Mouse (Mus musculus) retina, postnatal 7 days (tissue): ENCODE data around the gene Twf1.

ENCODE experiments used
- DNase-seq: peaks from one replicate; pipeline ENCODE4 v3.0.0-alpha.2; 2012; ENCODE audit warnings: low read depth, low spot score

Twf1 gene

DNA sequence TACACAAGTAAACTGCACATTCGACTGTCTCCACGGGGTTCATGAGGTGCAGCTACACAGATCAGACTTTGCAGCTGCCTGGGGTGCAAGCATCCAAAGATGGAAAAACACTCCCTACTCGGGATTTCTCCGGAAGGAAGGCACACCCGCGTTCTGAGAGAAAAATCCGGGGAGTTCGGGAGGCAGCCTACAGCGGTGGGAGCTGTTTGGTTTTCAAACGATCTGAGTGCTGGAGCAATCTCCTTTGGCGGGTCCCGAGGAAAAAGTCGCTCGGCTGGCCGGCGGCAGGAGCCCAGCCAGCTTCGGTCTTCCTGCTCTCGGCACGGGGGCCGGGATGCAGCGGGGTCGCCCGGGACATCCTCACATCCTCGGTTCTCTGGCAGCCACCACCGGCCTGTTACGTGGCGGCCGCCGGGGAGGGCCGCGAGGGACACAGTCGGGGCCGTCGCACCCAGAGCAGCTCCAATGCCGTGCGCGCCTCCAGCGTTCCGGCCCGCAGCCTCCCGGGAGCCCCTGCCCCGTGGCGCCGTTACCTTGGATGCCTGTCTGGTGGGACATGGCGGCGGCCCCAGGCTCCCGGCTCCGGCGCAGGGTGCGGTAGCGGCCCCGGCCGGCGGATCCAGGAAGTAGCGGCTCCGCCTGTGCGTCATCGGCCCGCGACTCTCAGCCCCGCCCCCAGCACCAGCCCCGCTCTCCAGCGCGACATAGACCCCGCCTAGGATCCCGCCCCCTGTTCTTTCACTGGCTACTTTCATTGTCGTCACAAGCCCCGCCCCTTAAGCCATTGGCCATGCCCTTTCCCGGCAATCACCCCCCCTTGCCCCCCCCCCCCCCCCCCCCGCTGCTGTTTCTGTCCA is at the start of gene Twf1:
Gene Twf1 (minus strand): TSS at position 671 of the 857 bp plus-strand sequence.
- DNase-seq: peak; percentile 97

DNA sequence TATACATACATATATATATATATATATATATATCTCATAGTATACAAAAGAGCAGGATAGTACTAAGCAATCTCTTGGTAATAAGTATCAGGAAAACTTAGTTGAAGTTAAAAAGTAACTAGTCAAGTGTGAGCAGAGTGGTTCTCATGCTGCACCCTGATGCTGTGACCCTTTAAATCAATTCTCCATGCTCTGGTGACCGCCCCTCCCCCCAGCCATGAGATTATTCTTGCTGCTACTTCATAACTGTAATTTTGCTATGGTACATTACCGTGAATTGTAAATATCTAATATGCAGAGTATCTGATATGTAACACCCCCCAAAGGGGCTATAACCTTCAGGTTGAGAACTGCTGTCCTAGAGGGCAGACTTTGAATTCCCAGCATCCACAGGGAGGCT is 49.4 kb upstream of the Twf1 start:
- DNase-seq: no peak

DNA sequence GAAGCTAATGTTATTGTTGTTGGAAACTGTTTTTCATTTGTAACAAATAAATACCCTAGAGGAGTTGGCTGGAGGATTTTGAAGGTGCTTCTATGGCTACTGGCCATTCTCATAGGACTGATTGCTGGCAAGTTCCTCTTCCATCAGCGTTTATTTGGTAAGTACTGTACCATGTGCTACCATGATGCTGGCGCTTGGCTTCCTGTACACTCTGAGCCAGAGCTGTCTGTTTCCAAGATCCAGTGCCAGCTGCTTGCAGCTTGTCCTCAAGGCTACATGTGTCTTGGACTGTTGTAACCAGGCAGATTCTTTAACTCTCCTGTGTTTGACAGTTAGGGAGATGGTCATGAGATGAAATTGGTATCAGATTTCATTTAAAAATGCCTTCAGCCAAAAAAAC is 48.5 kb upstream of the Twf1 start:
- no peak for DNase-seq

DNA sequence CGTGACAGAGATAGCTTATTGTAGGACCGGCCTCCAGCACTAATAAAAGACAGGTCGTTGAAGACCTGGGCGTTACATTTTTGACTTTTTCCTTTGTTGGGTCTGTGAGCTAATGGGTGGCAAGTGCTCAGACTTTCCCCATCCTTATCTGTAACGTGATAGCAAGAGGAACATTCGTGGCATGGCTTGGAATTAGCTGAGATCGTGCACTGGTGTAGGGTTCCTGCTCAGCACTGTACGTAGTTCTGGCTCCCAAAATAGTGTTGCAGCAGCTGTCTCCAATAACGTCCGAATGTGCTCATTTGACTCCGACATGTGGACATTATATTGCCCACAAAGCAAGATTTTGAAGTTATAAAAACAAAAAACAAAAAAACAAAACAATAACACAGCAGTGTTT is 44.8 kb upstream of the Twf1 start:
- DNase-seq: no peak

DNA sequence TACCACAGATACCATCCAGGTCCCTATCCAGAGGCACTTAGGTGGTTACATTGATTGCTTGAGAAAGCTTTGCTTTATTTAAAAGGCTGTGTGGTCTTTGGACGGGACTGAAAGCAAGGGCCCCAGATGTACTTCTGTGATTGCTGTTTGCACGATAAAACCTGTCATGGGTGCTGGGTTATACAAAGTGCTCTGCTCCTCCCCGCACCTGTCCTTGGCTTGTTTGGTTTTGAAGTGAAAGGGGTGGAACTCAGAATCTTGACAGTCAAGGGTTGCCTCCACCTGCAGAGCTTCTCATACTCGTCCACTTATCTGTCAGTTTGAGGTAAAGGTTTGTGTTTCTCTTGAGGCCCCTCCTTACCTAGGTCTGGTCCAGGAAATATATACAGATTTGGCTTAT is 40.9 kb upstream of the Twf1 start:
- DNase-seq: no peak

DNA sequence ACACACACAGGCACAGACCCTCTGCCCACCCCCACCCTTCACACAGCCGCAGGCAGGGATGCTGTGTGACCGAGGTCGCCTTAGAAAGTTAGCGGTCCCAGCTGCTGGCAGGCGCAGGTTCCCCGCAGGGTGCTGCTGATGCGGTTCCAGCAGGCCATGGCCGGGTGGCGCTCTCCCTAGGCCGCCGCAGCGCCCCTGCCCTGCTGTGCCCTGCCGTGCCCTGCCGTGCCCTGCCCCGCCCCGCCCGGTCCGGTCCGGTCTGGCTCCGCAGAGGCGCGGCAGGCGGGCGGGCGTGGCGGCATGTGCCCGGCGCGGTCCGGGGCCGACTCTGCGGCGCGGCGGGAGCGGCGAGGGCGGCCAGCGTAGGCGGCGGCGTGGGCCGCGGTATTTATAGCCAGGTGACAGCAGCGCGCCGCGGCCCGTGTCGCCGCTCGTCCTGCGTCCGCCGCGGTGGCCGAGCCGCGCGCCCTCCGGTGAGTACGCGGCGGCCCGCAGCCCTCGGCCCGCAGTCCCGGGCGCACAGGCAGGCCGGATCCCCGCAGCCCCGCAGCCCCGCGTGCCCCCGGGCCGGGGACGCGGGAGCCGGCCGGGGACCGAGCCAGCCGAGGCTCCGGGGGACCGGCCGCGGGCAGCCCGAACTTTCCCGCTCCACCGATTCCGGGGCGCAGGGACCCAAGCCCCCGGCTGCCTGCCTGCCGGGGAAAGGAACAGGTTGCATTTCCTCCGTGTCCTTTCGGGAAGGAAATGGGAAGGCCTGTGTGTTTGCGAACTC is 39.3 kb upstream of the Twf1 start, which contains the start of gene Tmem117:
Gene Tmem117 (plus strand): TSS at position 403 of the 772 bp plus-strand sequence.
- DNase-seq: peak; percentile 21

DNA sequence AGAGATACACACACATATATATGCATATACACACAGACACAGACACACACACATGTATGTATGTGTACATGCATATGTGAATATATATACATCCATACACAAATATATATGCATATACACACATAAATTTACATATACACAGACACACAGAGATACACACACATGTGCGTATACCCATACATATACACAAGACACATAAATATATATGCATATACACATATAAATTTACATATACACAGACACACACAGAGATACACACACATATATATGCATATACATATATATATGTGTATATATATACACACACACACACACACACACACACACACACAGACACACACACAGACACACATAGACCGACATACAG is 38.8 kb upstream of the Twf1 start:
- no peak for DNase-seq

DNA sequence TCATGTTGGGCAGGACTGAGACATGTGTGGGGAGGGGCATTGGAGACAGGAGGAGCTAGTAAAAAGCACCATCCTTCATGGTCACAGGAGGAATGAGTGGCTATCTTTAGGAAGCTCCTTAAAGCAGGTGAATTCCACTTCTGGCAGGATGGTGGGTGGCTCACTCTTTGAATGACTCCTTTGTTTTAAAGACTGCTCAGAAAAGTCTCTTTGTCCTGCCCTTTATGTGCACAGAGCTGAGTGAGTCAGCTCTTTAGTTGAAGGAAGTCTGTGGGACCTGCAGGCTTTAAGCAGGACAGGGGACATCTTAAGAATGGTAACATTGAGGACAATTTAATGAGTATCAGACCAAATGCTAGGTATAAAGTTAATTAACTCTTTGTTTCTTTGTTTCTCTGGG is 31.2 kb upstream of the Twf1 start:
- DNase-seq: no peak

DNA sequence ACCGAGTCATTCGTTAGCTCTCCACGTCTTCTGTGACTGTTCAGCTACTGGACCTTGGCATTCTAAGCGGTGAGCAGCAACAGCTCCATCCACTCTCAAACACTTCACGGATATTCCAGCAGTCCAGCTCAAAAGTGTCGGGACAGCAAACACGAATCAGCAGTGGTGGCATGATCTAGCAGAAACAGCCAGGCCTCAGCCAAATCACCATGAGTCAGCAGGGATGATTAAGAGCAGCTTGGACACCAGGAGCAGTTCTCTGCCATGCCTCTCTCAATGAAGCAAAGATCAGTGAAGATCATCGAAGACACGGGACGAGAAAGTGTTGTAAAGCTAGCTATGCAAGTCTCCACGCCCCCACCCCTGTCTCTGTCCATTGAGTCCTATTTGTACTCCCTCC is 26.3 kb upstream of the Twf1 start:
- DNase-seq: no peak

DNA sequence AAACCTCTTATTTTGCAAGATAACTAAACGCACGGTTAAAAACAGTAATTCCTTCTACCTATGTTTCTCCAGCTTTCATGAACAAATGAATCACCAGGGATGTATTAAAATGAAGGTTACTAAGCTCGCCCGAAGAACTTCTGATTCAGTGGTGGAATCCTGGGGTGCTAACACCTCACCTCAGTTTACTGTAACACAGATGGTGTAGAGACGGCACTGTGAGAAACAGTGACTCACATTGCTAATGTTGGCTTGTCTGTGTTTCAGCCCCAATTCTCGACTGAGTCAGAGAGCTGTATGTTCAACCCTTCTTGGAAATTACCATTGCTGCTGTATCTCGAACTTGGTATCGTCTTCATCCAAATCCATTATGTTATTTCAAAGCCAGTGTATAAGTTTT is 18.1 kb upstream of the Twf1 start:
- DNase-seq: no peak

DNA sequence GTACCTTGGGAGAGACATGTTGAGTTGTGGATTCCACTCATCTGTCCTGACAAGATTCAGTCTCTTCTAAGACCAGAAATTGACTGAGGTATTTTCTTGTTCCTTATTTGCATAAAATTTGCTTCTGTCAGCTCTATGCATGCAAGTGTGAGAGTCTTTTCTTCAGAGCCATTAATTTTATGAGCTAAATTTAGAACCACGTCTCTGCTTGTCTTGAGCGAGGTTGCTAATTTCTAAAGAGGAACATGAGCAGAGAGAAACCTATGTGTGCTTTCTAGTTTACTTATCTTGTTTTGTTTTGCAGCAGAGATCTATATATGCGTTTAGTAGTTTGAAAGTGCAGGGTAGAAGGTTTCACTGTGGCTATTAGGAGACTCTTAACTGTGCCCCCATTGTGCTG is 12.8 kb upstream of the Twf1 start:
- DNase-seq: no peak

DNA sequence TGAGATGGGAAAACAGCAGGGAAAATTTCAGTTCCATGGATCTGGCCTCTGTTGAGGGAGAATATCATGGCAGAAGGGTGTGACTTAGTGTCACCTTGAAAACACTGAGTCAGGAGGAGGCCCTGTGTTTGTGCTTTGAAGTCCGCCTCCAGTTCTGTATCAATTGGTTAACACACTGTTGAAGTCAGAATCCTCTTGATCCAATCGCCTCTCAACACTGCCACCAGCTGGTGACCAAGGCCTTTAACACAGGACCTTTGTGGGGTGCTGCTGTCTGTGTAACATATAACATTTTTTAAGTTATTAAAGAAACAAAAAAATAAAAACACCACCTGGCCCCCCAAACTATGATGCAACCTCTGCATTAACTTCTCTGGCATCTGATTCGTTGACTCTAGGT is 11.7 kb upstream of the Twf1 start:
- peak; percentile 35 for DNase-seq

DNA sequence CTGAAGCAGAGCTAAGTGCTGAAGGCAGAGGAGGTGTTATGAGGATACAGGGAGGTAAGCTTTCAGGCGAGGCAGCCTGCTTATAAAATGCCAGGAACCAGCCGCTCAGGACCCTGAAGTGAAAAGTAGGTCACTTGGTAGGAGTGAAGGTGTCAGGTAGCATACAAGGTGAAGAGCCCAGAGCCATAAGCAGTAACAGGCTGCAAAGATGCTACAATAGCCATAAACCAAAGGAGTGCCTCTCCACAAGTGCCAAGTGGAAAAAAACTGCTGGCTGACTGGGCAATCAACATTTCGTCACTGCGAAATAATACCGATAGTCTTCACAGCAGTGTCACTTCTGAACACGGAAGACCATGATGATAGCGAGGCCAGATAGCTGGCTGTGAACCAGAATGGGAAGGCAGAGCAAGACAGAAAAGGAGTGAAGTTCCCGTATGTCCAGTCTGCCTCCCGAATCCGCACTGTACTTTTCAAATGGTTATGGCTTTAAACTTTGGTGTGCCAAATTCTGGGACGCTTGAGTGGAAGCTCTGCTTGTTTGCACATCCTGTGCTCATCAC is 10.5 kb upstream of the Twf1 start:
- DNase-seq: no peak

DNA sequence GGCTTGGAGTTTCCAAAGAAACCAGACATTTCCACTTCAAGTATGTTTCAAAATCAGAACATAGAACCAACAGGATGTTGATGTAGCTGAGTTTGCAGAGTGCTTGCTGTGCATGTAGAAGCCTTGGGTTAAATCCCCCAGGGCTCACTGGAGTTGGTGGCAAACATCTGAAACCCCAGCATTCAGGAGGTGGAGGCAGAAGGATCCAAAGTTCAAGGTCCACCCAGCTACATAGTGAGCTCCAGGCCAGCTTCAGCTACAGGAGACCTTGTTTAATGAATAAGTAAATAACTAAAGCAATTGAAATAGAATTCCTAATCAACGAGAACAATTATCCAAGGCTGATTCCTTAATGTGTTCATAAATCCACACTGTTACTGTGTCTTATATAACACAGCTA is 3.9 kb upstream of the Twf1 start:
- DNase-seq: no peak

DNA sequence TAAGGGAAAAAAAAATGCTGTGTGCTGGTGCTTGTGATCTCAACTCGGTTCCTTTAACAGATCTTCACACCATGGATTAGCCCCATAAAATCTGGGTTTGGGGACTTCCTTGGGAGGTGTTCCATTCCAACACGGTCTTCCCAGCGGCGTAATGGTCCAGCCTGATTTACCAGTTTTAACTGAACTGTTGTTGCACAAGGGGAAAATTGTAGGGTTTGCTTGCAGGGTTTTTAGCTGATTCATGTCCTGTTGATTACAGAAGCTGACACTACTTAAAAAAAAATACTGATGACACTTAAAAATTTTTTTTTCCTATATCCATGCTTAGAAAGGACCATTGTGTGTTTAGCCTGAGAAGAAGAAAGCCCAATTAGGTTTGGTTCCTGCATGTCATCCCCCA is 1.7 kb upstream of the Twf1 start:
- no peak for DNase-seq

DNA sequence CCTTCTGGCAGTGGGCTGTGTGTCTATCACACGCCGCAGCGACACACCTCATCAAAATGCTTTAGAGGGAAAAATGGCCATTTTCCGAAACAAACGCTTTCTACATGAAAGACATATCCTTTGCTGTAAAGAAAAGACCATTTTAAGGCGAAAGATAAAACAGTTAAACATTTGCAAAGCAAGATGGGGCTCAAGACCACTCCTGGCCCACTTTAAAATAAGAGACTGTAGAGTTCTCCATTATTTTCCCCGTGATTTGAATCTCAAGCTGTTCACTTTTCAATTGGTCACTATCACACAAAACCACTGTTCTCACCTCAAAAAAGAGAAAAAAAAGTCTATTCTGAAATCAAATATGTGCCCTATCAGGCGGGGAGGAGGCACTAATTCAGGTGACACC is 394 bp upstream of the Twf1 start:
- no peak for DNase-seq

DNA sequence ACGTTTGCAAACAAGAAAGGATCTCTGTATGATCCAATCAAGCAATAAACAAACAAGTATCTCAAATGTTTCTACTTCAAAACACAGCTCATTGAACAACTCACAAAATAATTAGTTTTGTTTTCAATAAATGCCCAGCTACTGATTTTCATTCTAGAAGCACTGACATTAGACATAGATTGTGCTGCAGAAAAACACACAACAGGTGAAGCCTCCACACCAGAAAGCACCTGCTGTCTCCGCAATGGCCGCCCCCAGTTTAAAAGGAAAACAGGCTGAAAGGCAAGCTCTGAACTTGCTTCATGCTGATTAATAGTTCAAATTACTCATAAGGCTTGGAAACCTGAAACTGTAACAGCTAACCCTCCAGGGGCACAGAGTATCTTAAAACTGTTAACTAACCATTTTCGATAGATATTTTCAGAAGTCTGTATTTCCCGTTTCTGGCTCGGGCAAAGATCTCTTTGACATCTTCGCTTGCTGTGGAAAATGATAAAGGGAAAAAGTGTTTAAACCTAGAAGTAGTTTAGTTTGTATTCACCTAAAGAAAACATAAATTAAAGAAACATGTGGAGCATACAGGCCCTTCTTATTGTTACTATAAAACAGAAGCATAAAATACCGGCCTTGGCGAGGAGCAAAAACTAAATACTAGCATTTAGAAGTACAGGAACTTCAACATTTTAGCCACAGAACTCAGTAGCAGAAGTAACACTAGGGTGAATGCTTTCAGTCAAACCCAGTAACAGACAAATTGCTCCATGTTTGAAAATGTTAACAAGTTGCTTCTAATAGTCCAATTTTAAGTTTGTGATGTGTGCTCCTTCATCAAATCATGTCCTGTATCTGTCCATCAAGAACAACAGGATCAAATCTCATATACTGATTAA is 1.6 kb downstream of the Twf1 start:
- DNase-seq: no peak

DNA sequence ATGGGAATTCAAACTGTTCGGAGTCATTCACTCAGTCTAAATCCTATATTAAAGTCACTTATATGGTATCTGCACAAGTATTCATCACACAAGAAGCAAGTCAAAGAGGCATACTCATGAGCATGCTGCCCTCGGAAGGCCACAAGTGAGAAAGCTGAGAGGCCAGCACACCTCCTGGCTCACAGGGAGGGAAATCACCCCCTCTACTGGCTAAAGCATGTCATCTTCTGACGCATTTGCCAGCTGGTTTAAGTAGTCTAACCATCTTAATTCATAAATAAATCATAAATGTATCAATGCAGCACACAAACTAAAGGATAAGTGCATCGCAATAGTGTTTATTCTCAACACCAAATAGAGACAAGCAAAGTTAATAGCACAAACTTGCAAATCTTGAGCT is 5.0 kb downstream of the Twf1 start:
- no peak for DNase-seq

DNA sequence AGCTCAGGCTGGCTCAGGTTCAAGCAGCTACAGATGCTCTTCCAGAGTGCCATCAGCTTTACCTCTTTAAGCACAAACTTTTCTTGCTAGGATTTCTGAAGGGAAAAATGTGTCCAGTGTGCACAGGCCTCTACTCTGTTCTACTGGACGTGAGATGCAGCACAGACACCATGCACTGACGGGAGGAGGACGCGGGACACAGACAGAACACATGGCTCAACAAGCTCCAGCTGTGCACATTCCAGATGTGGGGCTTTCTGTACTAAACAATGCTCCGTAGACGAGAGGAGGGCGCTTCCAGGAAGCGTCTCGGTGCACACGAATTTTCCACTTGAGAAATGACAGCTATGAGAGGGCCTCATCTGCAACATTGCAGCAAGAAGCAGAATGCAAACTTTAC is 6.5 kb downstream of the Twf1 start:
- no peak for DNase-seq

DNA sequence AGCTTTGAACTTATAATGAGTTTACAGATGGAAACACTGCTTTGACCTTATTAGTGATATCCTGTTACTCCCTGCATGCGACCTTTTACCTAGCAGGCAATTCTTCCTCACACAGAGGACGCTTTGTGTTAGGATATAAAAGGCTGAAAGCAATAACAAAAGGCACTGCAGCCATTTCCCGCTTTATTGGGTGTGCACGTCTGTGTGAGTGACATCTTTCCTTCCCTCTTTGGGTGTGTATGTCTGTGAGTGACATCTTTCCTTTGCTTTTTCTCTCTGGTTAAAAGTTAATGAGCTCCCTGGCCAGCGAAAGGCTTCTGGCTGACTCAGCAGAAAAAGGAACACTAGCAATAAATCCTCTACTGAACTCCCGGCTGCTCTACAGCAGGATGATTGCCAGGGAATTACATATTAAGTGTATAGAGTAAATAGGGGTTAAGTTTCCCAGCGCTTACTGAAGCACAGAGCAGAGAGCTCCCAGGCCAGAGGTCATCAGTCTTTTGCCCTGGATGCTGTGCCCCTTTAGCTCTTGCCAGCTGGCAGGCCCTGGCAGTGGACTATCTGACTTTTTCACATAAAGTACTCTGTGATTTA is 7.6 kb downstream of the Twf1 start:
- DNase-seq: no peak

DNA sequence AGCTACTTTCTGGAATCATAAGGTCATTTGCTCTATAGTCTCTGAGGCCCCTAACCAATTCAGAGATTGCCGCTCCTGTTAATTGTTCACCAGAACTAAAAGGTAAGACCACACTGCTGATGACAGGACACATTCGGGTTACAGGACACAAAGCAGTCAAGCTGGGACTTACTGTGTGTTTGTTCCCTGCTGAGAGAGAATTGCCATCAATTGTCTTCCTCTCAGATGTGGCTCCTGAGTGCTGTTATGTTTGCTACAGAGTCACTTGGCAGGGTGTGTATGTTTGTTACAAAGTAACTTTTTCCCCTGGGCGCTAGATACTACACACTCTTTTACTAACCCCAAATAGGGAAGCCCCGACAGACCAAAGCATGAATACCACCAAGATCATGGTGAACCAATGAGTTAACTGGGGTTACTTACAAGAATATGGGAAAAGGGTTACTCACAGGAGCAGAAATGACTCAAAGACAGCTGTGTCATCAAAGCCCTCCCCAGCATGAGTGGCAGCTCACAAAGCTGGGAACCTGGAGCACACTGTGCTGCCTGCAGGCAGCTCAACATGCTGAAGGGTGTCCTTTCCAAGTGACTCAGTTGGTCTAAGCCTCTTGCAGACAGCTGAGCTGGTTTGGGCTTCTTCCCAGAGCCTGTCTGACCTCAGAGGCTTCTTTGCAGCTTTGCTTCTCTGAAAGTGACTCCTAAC is 15.0 kb downstream of the Twf1 start:
- DNase-seq: no peak
